Mouse (Mus musculus): ENCODE measurements at regions not wholly inside any gene's neighbourhood (a gene's known extent, or its start where the extent isn't known, plus 50 kb on each side); places are given as distances from the start of the nearest gene placed in this dataset.

- no peak for TF ChIP-seq CTCF (conservative IDR thresholded peaks at IDR 0.05; ENCODE audit: insufficient read depth, insufficient read length, low read depth, low read length)
- no peak for TF ChIP-seq POLR2A (IDR thresholded peaks at IDR 0.05; ENCODE audit: low read depth, low read length)
Measured at GRCm38 (mm10) chr16:49378917-49379473, 320.0 kb upstream of the Ift57 start.

All from kidney, adult 2 months (tissue).